Mouse (Mus musculus) forebrain, embryonic 14.5 days (tissue): ENCODE results near the gene Spaca6. TPM values are rescaled to one million over a fixed set of nuclear protein-coding genes. Genes with fewer than 3 reads are reported as not detected.

Experiments used
- ATAC-seq: fragments of 200-750 bp; cut with Nextera tagmentation; 2 replicates; pipeline ENCODE4 v1.8.0; 2017; ENCODE audit warnings: mild to moderate bottlenecking, moderate library complexity
- DNase-seq: peaks from one replicate; pipeline ENCODE4 v3.0.0-alpha.2; 2015; ENCODE audit warnings: low spot score
- H3K27ac ChIP-seq: fragments of 300-500 bp; sonication (generic); 2 replicates; pipeline ENCODE4 v1.5.1; 2014; ENCODE audit warnings: low read depth, mild to moderate bottlenecking, control low read depth, low read length, moderate library complexity
- H3K27me3 ChIP-seq: fragments of 300-500 bp; sonication (generic); replicated peaks from 2 replicates; pipeline ENCODE4 v1.6.1; 2014; ENCODE audit warnings: low read length, control low read depth, mixed read lengths; ENCODE audit not compliant: control insufficient read depth, insufficient read depth
- H3K36me3 ChIP-seq: fragments of 300-500 bp; sonication (generic); 2 replicates; pipeline ENCODE4 v1.6.1; 2014; ENCODE audit warnings: low read length, control low read depth; ENCODE audit not compliant: control insufficient read depth, insufficient read depth
- H3K4me1 ChIP-seq: fragments of 300-500 bp; sonication (generic); 2 replicates; pipeline ENCODE4 v1.6.1; 2014; ENCODE audit warnings: antibody characterized with exemption, low read length, control low read depth; ENCODE audit not compliant: control insufficient read depth, insufficient read depth
- H3K4me2 ChIP-seq: fragments of 300-500 bp; sonication (generic); 2 replicates; pipeline ENCODE4 v1.6.1; 2014; ENCODE audit warnings: mild to moderate bottlenecking, control low read depth, low read length
- H3K4me3 ChIP-seq: fragments of 300-500 bp; sonication (generic); 2 replicates; pipeline ENCODE4 v1.5.1; 2014; ENCODE audit warnings: low read depth, low read length, control low read depth
- H3K9ac ChIP-seq: fragments of 300-500 bp; sonication (generic); 2 replicates; pipeline ENCODE4 v1.6.1; 2014; ENCODE audit warnings: mild to moderate bottlenecking, low read length, control low read depth, moderate library complexity
- H3K9me3 ChIP-seq: fragments of 300-500 bp; sonication (generic); replicated peaks from 2 replicates; pipeline ENCODE4 v1.6.1; 2016; ENCODE audit warnings: low read length, control low read depth, mixed read lengths; ENCODE audit not compliant: control insufficient read depth
- WGBS: fragments of 180-500 bp; shearing (Covaris S2); extraction: QIAGEN DNeasy Blood & Tissue Kit; methylation state at CpG from one replicate; pipeline ENCODE4 v1.1.7; 2014; 5-methylcytosine and 5-hydroxymethylcytosine counted together
- microRNA counts: library from miRNA; unstranded; fragments of <30 nt; microRNA quantifications from one replicate; lab custom pipeline; 2016
- microRNA-seq: library from miRNA; unstranded; fragments of <30 nt; microRNA quantifications from one replicate; pipeline ENCODE4, GENCODE M21; 2016
- polyA plus RNA-seq: library from polyadenylated mRNA; unstranded; fragments of >200 nt; fragmentation: Nextera tagmentation; extraction: Ambion mirVana; gene quantifications from 2 replicates; pipeline ENCODE4 v1.2.1, GENCODE M21; 2014

The Spaca6 gene
- polyA plus RNA-seq, 1 experiment from 2014 or later = 5.6 TPM

DNA sequence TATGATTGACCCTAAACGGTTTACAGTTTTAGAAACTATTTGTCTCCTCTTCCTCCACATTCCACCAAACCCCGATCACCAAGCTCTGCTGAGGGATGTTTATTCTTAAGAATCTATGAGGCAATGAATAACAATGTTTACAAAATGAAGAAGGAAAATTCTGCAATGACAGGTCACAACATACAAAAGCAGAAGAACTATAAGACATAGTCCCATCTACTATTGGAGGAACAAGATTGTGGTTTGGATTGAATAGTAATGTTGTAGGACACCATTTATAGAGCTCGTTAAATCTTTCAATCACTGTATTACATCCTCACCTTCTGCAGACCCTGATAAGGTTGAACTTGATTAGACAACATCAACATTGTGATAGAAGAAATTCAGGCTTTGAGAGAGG, 55.7 kb downstream of the Spaca6 start:
- ATAC-seq = no peak

DNA sequence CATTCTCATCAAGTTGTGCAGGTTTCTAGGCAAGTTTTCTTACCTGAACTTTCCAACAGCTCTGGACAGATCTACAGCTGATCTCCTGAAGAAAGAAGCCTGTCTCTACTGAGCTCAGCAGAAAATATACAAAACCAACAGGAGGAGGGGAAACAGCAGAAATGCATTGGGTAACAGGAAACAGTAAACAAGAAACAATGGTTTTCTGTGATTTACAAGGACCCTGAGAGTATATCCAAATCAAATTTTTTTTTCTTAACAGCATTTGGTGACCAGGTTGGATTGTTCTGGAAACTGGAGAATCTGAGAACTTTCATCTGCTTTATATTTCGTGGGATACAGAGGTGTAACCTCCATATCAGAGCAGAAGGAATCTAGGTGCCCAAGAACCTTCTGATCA, 56.9 kb downstream of the Spaca6 start, which contains the start of gene Fpr1:
Gene Fpr1 (minus strand): TSS at position 101 of the 400 bp plus-strand sequence.
- Histone ChIP-seq H3K27ac (no peak within 1 kb of the TSS), H3K9ac (no peak within 1 kb of the TSS), H3K9me3 (no peaks in the 10 kb centered on the region), H3K4me2 (no peak within 1 kb of the TSS), H3K4me3 (no peak within 1 kb of the TSS), H3K27me3 (no peaks in the 10 kb centered on the region), H3K36me3 (no peaks in the 10 kb centered on the region), H3K4me1 (no peaks in the 10 kb centered on the region)
- ATAC-seq (no peak), DNase-seq (no peak)
- WGBS = 60% methylated on average over 1 of the region's 1 CpGs

More for the DNA sequence above, 55.7 kb downstream of the Spaca6 start:
- H3K27me3 ChIP-seq = no peaks in the 10 kb centered on the region
- no peak overlapping the region for H3K4me3 ChIP-seq
- H3K27ac ChIP-seq = no peak overlapping the region
- DNase-seq = no peak
- H3K9me3 ChIP-seq = no peaks in the 10 kb centered on the region
- H3K4me1 ChIP-seq = no peaks in the 10 kb centered on the region
- no peaks in the 10 kb centered on the region for H3K36me3 ChIP-seq
- WGBS = 85% methylated on average over 3 of the region's 3 CpGs
- H3K9ac ChIP-seq = no peak overlapping the region
- H3K4me2 ChIP-seq = no peak overlapping the region

DNA sequence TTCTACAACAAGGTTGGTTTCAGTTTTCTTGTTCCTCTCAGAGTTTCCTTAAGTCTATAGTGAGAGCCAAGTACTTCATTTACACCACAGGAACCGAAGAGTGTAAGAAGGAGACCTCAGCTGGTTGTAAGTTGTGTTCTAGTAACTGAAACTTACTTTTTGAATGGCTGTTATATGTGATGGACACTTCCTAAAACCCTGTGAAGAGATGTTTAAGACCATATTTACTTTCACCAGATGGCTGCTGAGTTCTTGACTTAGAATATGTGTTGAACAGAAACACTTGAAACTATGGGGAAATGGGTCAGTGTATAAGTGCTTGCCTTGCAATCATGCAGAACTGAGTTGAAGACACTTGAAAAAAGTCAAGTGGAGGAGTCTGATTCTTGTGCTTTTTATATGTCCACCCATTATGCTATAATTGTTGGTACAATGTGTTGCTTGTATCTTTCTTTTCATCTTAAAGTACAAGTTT, 60.9 kb downstream of the Spaca6 start, which contains the start of the genes Fpr2 and Fpr3:
Gene Fpr2 (plus strand): TSS at position 51 of the 475 bp plus-strand sequence.
Gene Fpr3 (plus strand): TSS at position 79 of the 475 bp plus-strand sequence.
- 61% methylated on average over 1 of the region's 1 CpGs for WGBS
- Histone ChIP-seq H3K27ac (no peak within 1 kb of the TSS), H3K4me1 (no peaks in the 10 kb centered on the region), H3K9me3 (no peaks in the 10 kb centered on the region), H3K4me3 (no peak within 1 kb of the TSS), H3K4me2 (no peak within 1 kb of the TSS), H3K27me3 (no peaks in the 10 kb centered on the region), H3K36me3 (no peaks in the 10 kb centered on the region), H3K9ac (no peak within 1 kb of the TSS)
- DNase-seq (no peak), ATAC-seq (no peak)

DNA sequence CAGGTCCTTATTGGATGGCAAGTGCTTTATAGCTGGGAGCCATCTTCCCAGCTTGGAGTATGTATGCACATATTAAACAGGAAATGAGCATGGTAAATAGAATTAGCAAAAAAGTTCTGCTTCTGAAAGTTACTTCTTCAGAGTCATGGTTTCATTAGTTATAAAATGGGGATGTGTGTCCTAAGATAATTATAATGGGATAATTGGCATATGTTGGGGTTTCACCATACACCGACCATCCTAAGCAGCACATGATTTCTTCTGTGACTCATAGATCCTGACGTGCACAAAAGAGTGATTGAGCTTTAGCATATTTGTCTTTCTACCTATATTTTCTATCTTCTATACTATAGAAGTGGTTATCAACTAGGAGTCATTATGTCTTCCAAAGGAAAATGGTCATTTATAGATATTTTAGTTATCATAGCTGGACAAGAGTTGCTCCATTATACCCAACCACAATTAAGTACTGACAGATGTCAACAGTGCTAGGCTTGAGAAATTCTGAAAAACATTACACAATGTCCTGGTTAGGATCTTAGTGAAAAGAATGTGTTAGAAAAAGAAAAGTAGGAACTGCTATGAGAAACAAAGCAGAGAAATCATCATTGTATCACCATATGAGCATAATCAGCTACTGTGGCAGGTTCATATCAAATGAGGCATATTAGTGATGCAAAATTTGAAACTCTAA, 62.9 kb downstream of the Spaca6 start:
- H3K27ac ChIP-seq = no peak overlapping the region
- WGBS = 87% methylated on average over 2 of the region's 2 CpGs
- H3K4me2 ChIP-seq = no peak overlapping the region
- H3K9ac ChIP-seq = no peak overlapping the region
- ATAC-seq = no peak
- H3K27me3 ChIP-seq = no peaks in the 10 kb centered on the region
- H3K4me1 ChIP-seq = no peaks in the 10 kb centered on the region
- no peaks in the 10 kb centered on the region for H3K36me3 ChIP-seq
- H3K4me3 ChIP-seq = no peak overlapping the region
- no peaks in the 10 kb centered on the region for H3K9me3 ChIP-seq
- no peak for DNase-seq

MicroRNAs within 50 kb of the gene (microRNA counts, 519-probe panel; counts per million panel counts)
- microRNA mmu-let-7e (lab: Ali Mortazavi, UCI) (6,048 counts per million, percentile 90 among the panel's probes with 10 or more counts), microRNA mmu-miR-125a-3p (lab: Ali Mortazavi, UCI) (3,706 counts per million, percentile 39 among the panel's probes with 10 or more counts), microRNA mmu-miR-125a-5p (lab: Ali Mortazavi, UCI) (6,672 counts per million, percentile 96 among the panel's probes with 10 or more counts), microRNA mmu-miR-99b (lab: Ali Mortazavi, UCI) (5,813 counts per million, percentile 88 among the panel's probes with 10 or more counts)

Small RNAs within 50 kb of the gene (microRNA-seq; reads per million reads assigned to microRNA genes)
- gene Gm25927 (not detected), gene Mir125a (5,807 reads per million, percentile 94 among the genes with 10 or more reads in this experiment), gene Mir99b (24,809 reads per million, percentile 98 among the genes with 10 or more reads in this experiment), gene Mirlet7e (not detected)

Other genes starting within 250 kb of the Spaca6 start
- gene Lnpep, start 202.1 kb upstream of the Spaca6 start, polyA plus RNA-seq = 5.2 and 8.3 TPM in 2 replicates
- not detected in 2 replicates for gene Vmn2r90, start 123.4 kb upstream of the Spaca6 start, polyA plus RNA-seq
- gene Has1, start 28.0 kb downstream of the Spaca6 start, polyA plus RNA-seq = 0.39 and 0.53 TPM in 2 replicates
- not detected in 2 replicates for gene Fpr1, start 56.8 kb downstream of the Spaca6 start, polyA plus RNA-seq
- gene Fpr2, start 60.7 kb downstream of the Spaca6 start, polyA plus RNA-seq = not detected in 2 replicates
- gene Fpr3, start 60.7 kb downstream of the Spaca6 start, polyA plus RNA-seq = not detected in 2 replicates
- gene Fpr-rs4, start 194.6 kb downstream of the Spaca6 start, polyA plus RNA-seq = not detected in 2 replicates
- gene Vmn2r124, start 222.3 kb downstream of the Spaca6 start, polyA plus RNA-seq = not detected in 2 replicates